Mouse (Mus musculus): ENCODE data around the gene Mtmr6. TPM values are rescaled to one million over a fixed set of nuclear protein-coding genes. Genes with fewer than 3 reads are reported as not detected.
"Not testable (repeated sequence)": the region's sequence is repeated elsewhere in the genome, so short reads cannot be mapped to it uniquely, and the experiment has no call there.

The Mtmr6 gene
- polyA plus RNA-seq, 1 experiment = 9.5 TPM

DNA sequence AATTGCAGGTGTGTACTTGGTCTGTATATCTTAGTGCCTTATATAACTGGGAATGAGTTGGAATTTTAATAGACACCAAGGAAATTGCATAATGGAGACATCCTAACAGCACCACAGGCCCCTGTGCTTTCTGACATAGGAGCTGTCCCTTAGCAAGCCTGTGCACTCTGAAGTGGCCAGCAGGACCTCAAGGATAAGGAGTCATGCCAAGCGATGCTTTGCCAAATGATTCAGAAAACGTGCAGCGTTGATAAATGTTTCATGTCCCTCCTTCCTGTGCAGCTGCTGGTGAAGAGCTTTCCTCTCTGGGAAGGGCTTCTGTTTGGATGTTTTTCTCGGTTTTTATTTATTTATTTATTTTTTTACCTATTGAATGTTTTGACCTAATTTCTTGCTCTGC lies 45.7 kb downstream of the Mtmr6 start:
- H3K36me3 ChIP-seq (ENCODE audit: control insufficient read depth, insufficient read depth, low read length) = no peaks in the 10 kb centered on the region
- WGBS = 61% methylated on average over 4 of the region's 4 CpGs
- DNase-seq (ENCODE audit: low read depth in 1 of 2, low spot score in 2 of 2) = no peak
- H3K27ac ChIP-seq (ENCODE audit: insufficient read depth, low read length) = no peak overlapping the region
- TF ChIP-seq CTCF (IDR thresholded peaks at IDR 0.05; ENCODE audit: extremely low read depth, insufficient read depth, insufficient read length, insufficient replicate concordance) (no peak), POLR2A (IDR thresholded peaks at IDR 0.05; ENCODE audit: low read depth, low read length) (no peak)
- no peaks in the 10 kb centered on the region for H3K4me1 ChIP-seq (ENCODE audit: control insufficient read depth, insufficient read depth, insufficient read length)
- no peaks in the 10 kb centered on the region for H3K27me3 ChIP-seq (ENCODE audit: control insufficient read depth, insufficient read depth, low read length)
- H3K4me3 ChIP-seq (ENCODE audit: extremely low read depth, insufficient read depth, insufficient read length) = no peak overlapping the region

DNA sequence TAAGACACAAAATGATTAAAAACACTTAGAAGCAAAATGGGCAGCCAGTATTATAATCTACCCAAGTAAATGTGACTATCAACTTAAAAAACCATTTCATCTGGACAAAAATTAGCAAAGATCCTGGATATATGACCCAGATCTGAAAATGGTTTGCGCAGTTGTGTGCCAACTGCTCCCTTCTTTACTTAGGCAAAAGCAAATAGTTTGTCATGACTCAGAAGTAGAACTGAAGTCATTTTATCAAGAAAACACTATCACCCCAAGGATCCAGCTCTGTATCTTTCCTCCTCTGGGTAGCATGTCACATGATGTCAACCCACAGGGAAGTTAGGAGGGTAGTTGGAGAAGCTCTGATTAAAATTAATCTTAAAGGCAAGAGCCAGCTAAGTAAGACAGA lies 54.2 kb downstream of the Mtmr6 start:
- no peak for DNase-seq (ENCODE audit: low read depth in 1 of 2, low spot score in 2 of 2)
- H3K27me3 ChIP-seq (ENCODE audit: control insufficient read depth, insufficient read depth, low read length) = no peaks in the 10 kb centered on the region
- H3K36me3 ChIP-seq (ENCODE audit: control insufficient read depth, insufficient read depth, low read length) = no peaks in the 10 kb centered on the region
- TF ChIP-seq CTCF (IDR thresholded peaks at IDR 0.05; ENCODE audit: extremely low read depth, insufficient read depth, insufficient read length, insufficient replicate concordance) (no peak), POLR2A (IDR thresholded peaks at IDR 0.05; ENCODE audit: low read depth, low read length) (no peak)
- 94% methylated on average over 1 of the region's 1 CpGs for WGBS
- H3K4me3 ChIP-seq (ENCODE audit: extremely low read depth, insufficient read depth, insufficient read length) = no peak overlapping the region
- H3K27ac ChIP-seq (ENCODE audit: insufficient read depth, low read length) = no peak overlapping the region
- H3K4me1 ChIP-seq (ENCODE audit: control insufficient read depth, insufficient read depth, insufficient read length) = no peaks in the 10 kb centered on the region

GRCm38 (mm10) chr14:60320813-60321212 lies 55.8 kb downstream of the Mtmr6 start:
- no peaks in the 10 kb centered on the region for H3K27me3 ChIP-seq (ENCODE audit: control insufficient read depth, insufficient read depth, low read length)
- no peaks in the 10 kb centered on the region for H3K4me1 ChIP-seq (ENCODE audit: control insufficient read depth, insufficient read depth, insufficient read length)
- WGBS = 83% methylated on average over 3 of the region's 3 CpGs
- DNase-seq (ENCODE audit: low read depth in 1 of 2, low spot score in 2 of 2) = no peak
- no peak overlapping the region for H3K4me3 ChIP-seq (ENCODE audit: extremely low read depth, insufficient read depth, insufficient read length)
- H3K27ac ChIP-seq (ENCODE audit: insufficient read depth, low read length) = no peak overlapping the region
- TF ChIP-seq CTCF (IDR thresholded peaks at IDR 0.05; ENCODE audit: extremely low read depth, insufficient read depth, insufficient read length, insufficient replicate concordance) = no peak
- no peak for TF ChIP-seq POLR2A (IDR thresholded peaks at IDR 0.05; ENCODE audit: low read depth, low read length)
- no peaks in the 10 kb centered on the region for H3K36me3 ChIP-seq (ENCODE audit: control insufficient read depth, insufficient read depth, low read length)

GRCm38 (mm10) chr14:60340001-60340400 lies 75.0 kb downstream of the Mtmr6 start:
- H3K27me3 ChIP-seq (ENCODE audit: control insufficient read depth, insufficient read depth, low read length); H3K4me3 ChIP-seq (ENCODE audit: extremely low read depth, insufficient read depth, insufficient read length); H3K36me3 ChIP-seq (ENCODE audit: control insufficient read depth, insufficient read depth, low read length); H3K4me1 ChIP-seq (ENCODE audit: control insufficient read depth, insufficient read depth, insufficient read length); DNase-seq (ENCODE audit: low read depth in 1 of 2, low spot score in 2 of 2); H3K27ac ChIP-seq (ENCODE audit: insufficient read depth, low read length): not testable (repeated sequence)
- WGBS = 89% methylated on average over 5 of the region's 5 CpGs

DNA sequence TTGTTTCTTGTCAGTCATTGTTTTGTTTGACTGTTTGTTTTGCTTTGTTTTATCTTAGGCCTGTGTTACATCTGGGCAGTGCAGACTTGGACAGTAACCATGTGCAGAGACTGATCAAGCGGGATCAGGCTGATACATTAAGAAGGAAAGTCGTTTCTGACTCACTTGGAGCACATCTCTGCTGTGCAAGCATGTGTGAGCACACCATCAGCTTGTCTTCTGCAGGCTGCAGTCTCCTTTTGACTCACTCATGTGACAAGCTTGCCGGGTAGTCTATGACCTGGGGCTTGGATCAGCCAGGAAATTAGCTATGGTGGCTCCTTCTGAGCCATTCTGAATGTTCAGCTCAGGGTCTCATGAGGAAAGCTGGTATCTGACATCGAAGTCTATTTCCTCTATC lies 75.5 kb downstream of the Mtmr6 start:
- no peak for TF ChIP-seq CTCF (IDR thresholded peaks at IDR 0.05; ENCODE audit: extremely low read depth, insufficient read depth, insufficient read length, insufficient replicate concordance)
- no peak for TF ChIP-seq POLR2A (IDR thresholded peaks at IDR 0.05; ENCODE audit: low read depth, low read length)
- Histone ChIP-seq H3K4me1 (ENCODE audit: control insufficient read depth, insufficient read depth, insufficient read length) (no peaks in the 10 kb centered on the region), H3K27me3 (ENCODE audit: control insufficient read depth, insufficient read depth, low read length) (no peaks in the 10 kb centered on the region), H3K4me3 (ENCODE audit: extremely low read depth, insufficient read depth, insufficient read length) (no peak overlapping the region), H3K27ac (ENCODE audit: insufficient read depth, low read length) (no peak overlapping the region), H3K36me3 (ENCODE audit: control insufficient read depth, insufficient read depth, low read length) (no peaks in the 10 kb centered on the region)
- no peak for DNase-seq (ENCODE audit: low read depth in 1 of 2, low spot score in 2 of 2)
- 81% methylated on average over 4 of the region's 4 CpGs for WGBS

- no peak for DNase-seq (ENCODE audit: low read depth in 1 of 2, low spot score in 2 of 2)
- 85% methylated on average over 6 of the region's 6 CpGs for WGBS
- Histone ChIP-seq H3K27me3 (ENCODE audit: control insufficient read depth, insufficient read depth, low read length) (no peaks in the 10 kb centered on the region), H3K27ac (ENCODE audit: insufficient read depth, low read length) (no peak overlapping the region), H3K4me3 (ENCODE audit: extremely low read depth, insufficient read depth, insufficient read length) (no peak overlapping the region), H3K36me3 (ENCODE audit: control insufficient read depth, insufficient read depth, low read length) (no peaks in the 10 kb centered on the region), H3K4me1 (ENCODE audit: control insufficient read depth, insufficient read depth, insufficient read length) (no peaks in the 10 kb centered on the region)
- TF ChIP-seq CTCF (IDR thresholded peaks at IDR 0.05; ENCODE audit: extremely low read depth, insufficient read depth, insufficient read length, insufficient replicate concordance) = no peak
- no peak for TF ChIP-seq POLR2A (IDR thresholded peaks at IDR 0.05; ENCODE audit: low read depth, low read length)
These were observed 80.4 kb downstream of the Mtmr6 start for GRCm38 (mm10) chr14:60345326-60345876.

Other genes with a start within 250 kb of the Mtmr6 start
- 0.31 and 0.32 TPM in 2 replicates for gene Atp8a2, start 68.0 kb upstream of the Mtmr6 start, polyA plus RNA-seq (2012; rRNA removed)
- gene Nupl1, start 13.8 kb upstream of the Mtmr6 start, polyA plus RNA-seq (2012; rRNA removed) = not detected in 2 replicates
- gene Gm49336, start 13.7 kb upstream of the Mtmr6 start, polyA plus RNA-seq (2012; rRNA removed) = 11.9 and 14.3 TPM in 2 replicates
- gene Amer2, start 108.0 kb downstream of the Mtmr6 start, polyA plus RNA-seq (2012; rRNA removed) = 0.08 and 0.16 TPM in 2 replicates

Data from spleen, adult 2 months (tissue).